Mouse (Mus musculus) adrenal gland, adult 8-10 months (tissue): ENCODE data around the gene Etv3. TPM values are rescaled to one million over a fixed set of nuclear protein-coding genes. Genes with fewer than 3 reads are reported as not detected.
"Not testable (repeated sequence)": the region's sequence is repeated elsewhere in the genome, so short reads cannot be mapped to it uniquely, and the experiment has no call there.

Source experiments
- DNase-seq: peaks from one replicate; pipeline ENCODE4 v3.0.0; 2022
- total RNA-seq, 4 experiments: library from RNA; stranded (reverse); gene quantifications; 2 replicates each; pipeline ENCODE4 v1.2.4; 2022

Etv3 gene
- total RNA-seq, 4 experiments from 2014 or later: 19.4 to 24.6 (median 22.4) TPM

GRCm38 (mm10) chr3:87521126-87521525, 4.1 kb upstream of the Etv3 start:
- DNase-seq: no peak

- DNase-seq: no peak
These were observed 3.4 kb upstream of the Etv3 start for GRCm38 (mm10) chr3:87521833-87522232.

- no peak for DNase-seq
These were observed 1.5 kb upstream of the Etv3 start for GRCm38 (mm10) chr3:87523701-87524100.

- DNase-seq: peak; percentile 26
These were observed 797 bp downstream of the Etv3 start for GRCm38 (mm10) chr3:87525837-87526570.

- no peak for DNase-seq
These were observed 1.9 kb downstream of the Etv3 start for GRCm38 (mm10) chr3:87527139-87527538.

- DNase-seq: no peak
These were observed 2.8 kb downstream of the Etv3 start for GRCm38 (mm10) chr3:87528021-87528420.

GRCm38 (mm10) chr3:87528841-87529240, 3.6 kb downstream of the Etv3 start:
- DNase-seq: no peak

- no peak for DNase-seq
These were observed 4.4 kb downstream of the Etv3 start for GRCm38 (mm10) chr3:87529568-87529967.

- no peak for DNase-seq
These were observed 5.0 kb downstream of the Etv3 start for GRCm38 (mm10) chr3:87530234-87530633.

- no peak for DNase-seq
These were observed 8.6 kb downstream of the Etv3 start for GRCm38 (mm10) chr3:87533667-87534378.

- no peak for DNase-seq
These were observed 12.8 kb downstream of the Etv3 start for GRCm38 (mm10) chr3:87538034-87538433.

GRCm38 (mm10) chr3:87540028-87540675, 14.9 kb downstream of the Etv3 start:
- DNase-seq: no peak

- DNase-seq: no peak
These were observed 15.5 kb downstream of the Etv3 start for GRCm38 (mm10) chr3:87540714-87541113.

- no peak for DNase-seq
These were observed 17.4 kb downstream of the Etv3 start for GRCm38 (mm10) chr3:87542481-87543215.

- DNase-seq: no peak
These were observed 20.3 kb downstream of the Etv3 start for GRCm38 (mm10) chr3:87545554-87545953.

- DNase-seq: no peak
These were observed 21.1 kb downstream of the Etv3 start for GRCm38 (mm10) chr3:87546291-87546721.

GRCm38 (mm10) chr3:87549908-87550307, 24.7 kb downstream of the Etv3 start:
- no peak for DNase-seq

- DNase-seq: no peak
These were observed 27.1 kb downstream of the Etv3 start for GRCm38 (mm10) chr3:87552327-87552726.

GRCm38 (mm10) chr3:87553196-87553935, 28.2 kb downstream of the Etv3 start:
- no peak for DNase-seq

GRCm38 (mm10) chr3:87554859-87555258, 29.7 kb downstream of the Etv3 start:
- DNase-seq: not testable (repeated sequence)

GRCm38 (mm10) chr3:87556109-87556531, 30.9 kb downstream of the Etv3 start:
- no peak for DNase-seq
